Mouse (Mus musculus): Measurements from ENCODE around the gene Tmem100.

The Tmem100 gene

DNA sequence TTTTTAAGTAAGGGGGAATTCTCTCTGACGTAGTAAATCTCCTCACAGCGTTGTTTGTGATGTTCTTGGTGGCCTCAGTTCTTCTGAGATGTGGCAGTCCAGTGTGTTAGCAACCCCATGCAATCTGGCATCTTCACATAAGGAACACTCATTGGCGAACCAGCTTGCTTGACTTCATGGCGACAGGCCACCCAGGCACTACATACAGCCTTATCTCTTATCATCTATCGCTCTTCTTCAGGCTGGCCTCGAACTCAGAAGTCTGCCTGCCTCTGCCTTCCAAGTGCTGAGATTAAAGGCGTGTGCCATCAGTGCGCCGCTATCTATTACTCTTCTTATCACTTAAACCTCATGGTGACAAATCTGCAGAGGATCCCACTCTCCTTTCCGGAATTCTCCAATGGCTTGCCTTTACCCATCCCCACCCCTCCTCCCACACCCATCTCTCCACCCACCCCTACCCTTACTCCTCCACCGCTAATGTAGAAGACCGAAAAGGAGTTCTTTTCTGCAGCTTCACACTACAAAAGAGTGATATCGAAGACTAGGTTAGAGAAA is at the start of gene Tmem100:
Tmem100 (plus strand) TSS at position 508 of the 558 bp plus-strand sequence.
- DNase-seq (ENCODE audit: low read depth, low spot score): no peak

DNA sequence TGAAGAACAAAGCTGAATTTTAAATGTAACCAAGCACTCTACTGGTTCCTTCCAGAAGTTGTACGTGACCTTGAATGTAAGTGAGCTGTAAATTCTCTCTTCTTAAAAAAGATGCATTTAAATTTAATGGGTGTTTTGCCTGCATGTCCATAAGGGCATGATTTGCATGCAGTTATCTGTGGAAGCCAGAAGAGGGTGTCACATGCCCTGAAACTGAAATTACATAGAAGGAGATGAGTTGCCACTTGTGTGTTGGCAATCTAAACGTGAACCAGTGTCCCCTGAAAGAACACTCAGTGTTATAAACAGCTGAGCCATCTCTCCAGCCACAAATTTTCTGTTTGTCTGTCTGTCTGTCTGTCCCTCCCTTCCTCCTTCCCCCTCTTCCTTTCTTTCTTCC is 47.2 kb upstream of the Tmem100 start:
- no peak for DNase-seq (ENCODE audit: low read depth, low spot score)

DNA sequence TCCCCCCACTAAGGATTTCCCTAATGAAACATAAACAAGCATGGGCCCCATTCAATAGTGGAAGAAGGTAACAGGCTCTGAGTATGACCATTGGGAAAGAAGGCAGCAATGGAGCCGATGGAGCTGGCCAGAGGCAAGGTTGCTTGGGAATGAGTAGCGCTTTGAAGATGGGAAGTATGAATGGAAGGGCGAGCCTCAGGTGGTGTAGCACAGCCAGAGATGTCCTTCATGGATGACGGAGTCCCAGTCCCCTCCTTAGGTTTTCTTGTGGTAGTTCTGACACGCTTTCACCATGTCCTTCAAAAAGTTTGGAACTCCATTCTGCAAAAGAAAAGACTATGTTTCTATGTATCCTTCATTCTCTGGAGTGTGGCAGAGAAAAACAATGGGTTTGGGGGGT is 45.7 kb upstream of the Tmem100 start:
- no peak for DNase-seq (ENCODE audit: low read depth, low spot score)

DNA sequence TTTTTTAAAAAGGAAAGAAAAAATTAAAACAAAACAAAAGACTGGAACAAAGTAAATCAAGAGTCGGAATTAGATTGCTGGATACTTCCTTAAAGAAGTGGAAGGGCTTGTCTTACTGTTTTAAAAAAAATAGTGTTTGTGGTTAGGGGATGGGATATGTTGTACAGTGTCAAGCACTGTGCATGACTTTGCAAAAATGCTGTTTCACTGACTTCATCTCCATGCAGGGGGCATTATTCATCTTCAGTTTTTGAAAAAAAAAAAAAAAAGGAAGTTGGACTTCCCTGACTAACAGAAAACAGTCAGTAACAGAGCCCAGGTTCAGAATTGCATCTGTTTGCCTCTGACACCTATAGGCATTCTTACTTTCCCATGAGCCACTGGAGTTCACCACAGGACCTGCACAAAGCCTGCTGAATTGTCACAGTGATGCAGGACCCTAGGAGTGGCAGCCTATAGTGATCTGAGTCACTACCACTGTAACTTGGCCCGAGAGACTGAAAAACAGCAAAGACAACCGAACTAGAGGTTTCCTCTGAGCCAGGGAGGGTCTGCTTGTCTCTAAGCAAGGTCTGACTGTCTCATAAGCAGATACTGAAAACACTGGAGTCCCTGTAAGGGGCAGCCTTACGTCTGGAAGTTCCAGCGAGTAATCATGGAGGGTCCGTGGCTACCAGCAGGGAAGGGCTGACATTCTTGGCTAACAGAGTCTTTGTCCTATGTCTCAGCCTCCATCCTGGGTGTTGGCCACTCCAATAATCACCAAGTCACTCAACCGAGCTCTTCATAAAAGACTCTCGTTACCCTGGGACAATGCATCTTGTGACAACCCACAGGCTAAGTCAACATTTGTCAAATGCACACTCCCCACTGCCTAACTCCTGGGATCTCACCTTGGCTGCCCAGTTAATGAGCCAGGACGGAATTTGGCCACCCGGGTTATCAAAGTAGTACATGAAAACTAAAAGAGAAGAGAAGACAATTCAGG is 44.7 kb upstream of the Tmem100 start:
- no peak for DNase-seq (ENCODE audit: low read depth, low spot score)

DNA sequence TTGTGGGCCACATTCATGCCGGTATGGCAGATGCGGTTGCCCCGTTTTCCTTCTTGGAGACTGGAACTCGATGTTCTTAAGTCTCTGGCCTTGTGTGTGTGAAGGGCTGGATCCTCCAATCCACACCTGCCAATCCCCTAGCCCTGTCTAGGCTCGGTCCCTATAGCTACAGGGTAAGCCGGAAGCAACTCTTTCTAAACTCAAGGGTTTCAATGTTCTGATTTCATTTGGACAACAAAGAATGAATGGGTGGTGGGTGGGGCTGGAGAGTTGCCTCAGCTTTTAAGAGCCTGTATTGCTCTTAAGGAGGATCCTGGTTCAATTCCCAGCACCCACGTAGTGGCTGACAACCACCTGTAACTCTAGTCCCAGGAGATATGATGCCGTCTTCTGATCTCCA is 43.6 kb upstream of the Tmem100 start:
- DNase-seq (ENCODE audit: low read depth, low spot score): no peak

DNA sequence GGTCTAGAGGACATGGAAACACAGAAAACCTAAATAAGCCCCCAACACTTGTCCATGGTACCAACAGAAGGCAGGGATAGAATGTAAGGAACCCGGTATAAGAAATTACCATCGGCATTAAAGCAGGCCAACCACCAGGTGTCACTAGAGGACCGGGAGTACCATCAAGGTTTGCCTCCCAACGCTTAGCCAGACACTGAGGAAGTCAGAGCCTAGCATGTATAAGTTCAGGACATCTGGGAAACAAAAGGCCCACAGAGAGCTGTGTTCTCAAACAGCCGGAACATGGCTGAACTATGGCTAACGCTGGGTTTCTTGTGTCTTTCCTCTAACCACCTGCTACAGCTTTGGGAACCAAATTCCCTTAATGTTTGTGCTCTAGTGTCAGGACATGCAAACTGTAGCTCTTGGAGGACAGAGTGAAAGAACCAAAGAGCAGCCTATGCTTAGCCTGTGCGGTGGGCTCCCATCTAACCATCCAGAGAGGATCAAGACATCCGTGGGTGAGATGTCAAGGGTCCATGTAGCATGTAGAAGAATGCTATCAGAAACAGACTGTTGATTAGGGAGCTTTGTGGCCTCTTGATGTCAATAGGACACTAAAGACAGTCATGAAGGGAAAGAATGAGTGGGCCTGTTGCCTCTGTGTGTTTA is 41.1 kb upstream of the Tmem100 start:
- peak; percentile 74 for DNase-seq (ENCODE audit: low read depth, low spot score)

DNA sequence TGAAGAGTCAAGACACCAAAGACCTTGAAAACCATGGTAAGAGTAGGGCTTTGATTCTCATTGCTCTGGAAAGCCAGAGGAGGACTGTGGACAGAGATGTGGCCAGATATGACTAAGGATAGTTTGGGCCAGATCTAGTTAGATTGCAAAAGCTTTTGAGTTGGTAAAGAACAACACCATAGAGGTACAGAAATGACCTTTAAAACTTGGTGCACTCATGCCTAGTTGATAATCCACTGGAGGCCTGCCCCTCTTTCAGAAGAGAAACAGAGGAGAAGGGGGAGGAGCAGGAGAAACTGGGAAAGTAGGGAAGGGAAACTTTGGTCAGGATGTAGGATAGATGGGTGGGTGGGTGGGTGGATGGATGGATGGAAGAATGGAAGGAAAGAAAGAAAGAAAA is 38.5 kb upstream of the Tmem100 start:
- no peak for DNase-seq (ENCODE audit: low read depth, low spot score)

DNA sequence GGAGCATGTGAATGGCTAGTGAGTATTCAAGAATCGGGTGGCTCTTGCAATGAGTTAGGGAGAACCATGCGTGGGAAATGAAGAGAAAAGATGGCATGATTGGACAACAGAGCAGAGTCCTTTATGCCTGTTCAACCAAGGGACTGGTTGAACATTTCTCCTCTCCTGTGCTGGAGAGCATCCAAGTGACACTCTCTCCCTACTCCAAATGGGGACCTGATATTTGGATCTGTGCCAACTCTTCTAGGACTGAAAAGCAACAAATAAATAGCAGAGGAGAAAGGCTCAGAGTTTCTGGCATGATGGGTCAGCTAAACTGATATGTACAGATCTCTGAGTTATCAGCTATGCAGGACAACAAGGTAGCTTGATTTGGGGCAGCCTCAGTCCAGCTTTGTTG is 35.4 kb upstream of the Tmem100 start:
- DNase-seq (ENCODE audit: low read depth, low spot score): no peak

DNA sequence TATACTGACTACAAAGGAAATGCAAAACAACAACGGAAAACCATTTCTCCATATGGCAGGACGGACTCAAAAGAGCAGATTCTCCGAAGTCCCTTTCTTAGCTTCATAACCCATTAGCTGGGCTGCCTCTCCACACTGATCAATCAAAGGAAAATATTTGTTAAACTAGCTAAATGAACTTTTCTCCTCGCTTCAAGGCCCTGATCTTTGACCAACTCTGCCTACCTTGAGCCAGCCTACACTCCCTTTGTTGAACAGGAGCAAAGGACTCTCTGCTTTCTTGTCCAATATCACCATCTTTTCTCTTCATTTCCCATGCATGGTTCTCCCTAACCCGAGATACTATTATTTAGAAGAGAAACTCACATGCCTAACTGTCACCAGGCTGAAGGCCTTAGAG is 34.6 kb upstream of the Tmem100 start:
- no peak for DNase-seq (ENCODE audit: low read depth, low spot score)

DNA sequence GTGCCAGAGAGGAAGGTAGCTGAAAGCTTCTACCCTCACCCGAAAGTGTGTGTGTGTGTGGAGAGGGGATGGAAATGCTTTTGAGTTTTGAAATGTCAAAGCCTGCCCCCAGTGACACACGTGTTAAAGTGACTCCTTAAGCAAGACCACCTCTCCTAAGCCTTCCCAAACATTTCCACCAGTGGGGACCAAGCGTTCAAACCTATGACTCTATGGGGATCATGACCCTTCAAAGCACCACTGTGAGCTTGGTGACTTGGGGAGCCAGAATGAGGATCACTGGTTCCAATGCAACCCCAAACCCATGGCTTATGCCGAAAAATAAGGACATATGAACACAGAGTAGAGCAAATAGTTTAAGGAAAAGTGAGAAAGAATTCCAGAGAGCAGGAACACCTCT is 33.7 kb upstream of the Tmem100 start:
- no peak for DNase-seq (ENCODE audit: low read depth, low spot score)

DNA sequence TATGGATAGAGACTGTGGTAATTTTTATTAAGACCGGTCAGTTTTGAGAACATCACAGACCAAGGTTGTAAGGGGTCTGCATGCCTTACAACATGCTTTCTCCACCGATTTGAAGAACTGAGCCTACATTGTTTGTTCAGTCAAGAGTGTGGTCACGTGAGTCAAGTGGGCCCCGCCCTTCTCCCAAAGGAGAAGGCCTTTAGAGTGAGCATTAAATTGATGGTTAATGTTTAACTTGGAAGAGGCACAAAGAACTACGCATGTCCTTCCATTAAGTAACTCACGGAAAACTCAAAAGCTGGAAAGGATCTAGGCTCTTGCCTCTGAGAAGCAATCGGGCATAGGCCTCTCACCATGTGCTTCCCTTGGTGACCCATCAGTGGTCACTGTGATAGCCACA is 33.3 kb upstream of the Tmem100 start:
- no peak for DNase-seq (ENCODE audit: low read depth, low spot score)

DNA sequence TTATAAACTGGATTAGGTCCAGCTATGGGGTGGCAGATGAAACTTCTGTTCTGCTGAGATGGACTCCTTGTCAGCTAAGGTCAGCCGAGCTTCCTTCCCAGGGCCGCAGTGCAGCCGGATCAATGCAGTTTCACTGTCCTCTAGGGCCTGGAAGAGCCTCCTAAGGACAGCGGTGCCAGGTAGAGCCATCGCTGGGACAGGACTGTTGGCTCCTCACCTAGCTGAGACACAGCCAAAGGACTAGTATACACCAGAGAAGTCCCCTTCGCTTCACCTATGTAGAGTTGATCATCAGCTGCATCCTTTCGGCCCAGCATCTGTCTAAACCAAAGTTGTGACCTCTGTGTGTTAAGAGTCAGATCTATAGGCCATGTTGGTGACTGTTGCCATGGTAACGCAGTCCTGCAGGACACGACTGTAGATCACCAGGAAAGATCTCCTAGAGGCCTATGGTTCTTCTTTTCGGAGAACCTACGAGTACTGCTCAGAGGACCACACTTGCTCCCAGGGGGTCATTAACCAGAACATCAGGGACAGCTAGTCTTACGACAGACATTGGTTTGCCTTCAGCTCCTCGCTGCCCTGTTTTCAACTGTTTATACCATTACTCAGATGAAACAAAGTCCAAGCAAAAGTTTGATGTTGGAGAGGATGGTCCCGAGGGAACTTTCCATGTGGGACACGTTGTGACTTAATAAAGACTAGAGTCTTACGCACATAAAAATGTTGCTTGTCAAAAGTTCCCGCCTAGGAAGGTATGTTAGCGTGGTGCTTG is 31.0 kb upstream of the Tmem100 start:
- no peak for DNase-seq (ENCODE audit: low read depth, low spot score)

DNA sequence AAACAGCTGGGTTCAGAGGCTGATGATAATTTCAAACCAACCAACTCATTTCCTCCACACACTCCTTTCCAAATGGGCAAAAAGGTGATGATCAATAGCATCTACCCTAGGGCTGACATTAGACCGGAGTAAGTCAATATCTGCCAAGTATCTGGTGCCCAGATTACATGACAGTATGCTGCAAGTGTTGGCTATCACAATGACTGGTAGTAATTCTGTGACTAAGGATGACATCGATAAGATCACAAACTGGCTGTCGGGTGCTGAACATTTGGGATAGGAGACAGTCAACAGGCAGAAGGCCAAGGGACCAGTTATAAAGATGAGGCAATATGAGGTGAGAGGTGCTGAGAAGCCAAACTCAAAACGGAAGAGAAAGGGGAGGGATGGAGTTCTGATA is 29.5 kb upstream of the Tmem100 start:
- no peak for DNase-seq (ENCODE audit: low read depth, low spot score)

DNA sequence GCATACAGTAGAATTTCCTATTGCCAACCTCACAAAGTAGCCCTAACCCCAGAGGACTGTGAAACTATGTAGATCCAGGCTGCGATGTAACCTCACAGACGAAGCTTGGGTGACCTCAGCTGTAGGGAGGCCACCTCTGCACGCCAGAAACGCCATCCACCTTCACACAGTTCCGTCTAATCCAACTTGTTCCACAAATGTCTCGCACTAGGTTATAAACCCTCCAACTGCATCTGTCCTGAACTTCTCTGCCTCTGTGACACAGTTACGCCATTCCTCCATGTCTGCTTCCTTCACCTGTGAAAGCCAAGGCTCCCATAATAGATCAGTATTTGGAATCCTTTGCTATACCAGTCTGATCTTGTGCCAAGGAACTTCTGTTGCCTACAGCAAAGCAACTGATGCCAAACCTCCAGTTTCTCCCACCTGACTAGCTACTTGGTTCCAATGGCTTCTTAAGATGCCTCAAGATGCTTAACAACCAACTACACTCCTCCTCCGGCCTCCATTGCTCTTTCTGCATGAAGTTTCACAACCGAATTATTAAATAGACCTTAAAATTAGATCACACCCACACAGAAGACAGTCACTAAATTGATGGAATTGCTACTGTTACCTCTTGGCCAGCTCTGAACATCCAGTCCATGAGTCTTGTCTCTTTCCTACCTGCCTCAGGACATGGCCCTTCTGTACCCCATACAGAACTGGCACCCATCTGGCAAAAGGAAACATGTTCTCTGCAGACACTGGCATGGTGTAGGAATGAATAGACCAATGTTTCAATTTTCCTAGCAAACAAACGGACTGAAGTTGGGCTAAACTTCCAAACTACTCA is 28.5 kb upstream of the Tmem100 start:
- DNase-seq (ENCODE audit: low read depth, low spot score): no peak

DNA sequence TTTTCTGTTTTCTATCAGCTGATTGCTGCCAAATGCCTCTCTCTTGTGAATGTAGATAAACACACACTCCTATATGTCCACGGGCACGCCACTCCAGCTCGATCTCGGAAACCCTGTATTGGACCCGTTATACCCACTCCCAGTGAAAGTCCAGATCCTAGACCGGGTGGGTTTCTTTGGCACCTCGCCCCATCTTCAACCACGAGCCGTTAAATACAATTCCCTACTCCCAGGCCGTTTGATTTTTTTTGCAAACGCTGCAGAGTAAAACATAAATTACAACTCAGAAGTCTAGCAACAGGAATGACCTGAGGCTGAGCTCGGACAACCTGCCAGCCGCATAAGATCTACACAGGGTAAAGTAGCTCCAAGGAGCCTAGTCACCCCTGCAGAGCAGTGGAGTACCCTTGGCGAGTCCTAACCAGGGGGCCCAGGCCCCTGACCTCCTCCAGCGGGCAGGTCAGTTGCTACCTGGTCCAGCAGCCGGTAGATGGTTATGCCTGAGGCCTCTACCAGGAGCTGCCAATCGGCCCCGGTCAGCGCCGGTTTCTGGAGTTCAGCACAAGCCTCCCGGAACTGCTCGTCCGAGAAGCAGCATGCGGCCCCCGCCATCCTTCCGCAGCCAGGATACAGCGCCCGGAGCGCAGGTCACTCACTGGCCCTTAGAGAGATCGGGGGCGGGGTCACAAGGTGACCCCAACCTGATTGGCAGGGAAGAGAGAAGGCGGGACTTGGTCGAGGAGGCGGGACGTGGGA is 27.7 kb upstream of the Tmem100 start, which contains the start of gene Pctp:
Pctp (minus strand) TSS at position 664 of the 756 bp plus-strand sequence.
- DNase-seq (ENCODE audit: low read depth, low spot score): peak; percentile 80

DNA sequence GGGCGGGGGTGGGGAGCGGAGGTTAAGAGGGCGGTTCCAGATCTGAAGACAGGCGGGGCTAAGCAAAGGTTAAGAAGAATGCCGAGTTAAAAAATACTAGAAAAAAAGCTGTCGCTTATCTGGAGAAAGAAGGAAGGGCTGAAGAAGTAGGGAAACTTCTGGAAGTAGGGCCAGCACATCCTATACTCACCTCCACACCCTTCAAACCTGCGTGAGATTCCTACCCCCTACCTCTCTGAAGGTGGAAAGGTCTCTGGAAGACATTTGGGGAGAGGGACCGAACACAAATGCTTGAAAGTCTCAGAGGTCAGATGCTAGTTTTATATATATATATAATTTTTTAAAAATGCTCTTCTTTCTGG is 27.2 kb upstream of the Tmem100 start:
- no peak for DNase-seq (ENCODE audit: low read depth, low spot score)

DNA sequence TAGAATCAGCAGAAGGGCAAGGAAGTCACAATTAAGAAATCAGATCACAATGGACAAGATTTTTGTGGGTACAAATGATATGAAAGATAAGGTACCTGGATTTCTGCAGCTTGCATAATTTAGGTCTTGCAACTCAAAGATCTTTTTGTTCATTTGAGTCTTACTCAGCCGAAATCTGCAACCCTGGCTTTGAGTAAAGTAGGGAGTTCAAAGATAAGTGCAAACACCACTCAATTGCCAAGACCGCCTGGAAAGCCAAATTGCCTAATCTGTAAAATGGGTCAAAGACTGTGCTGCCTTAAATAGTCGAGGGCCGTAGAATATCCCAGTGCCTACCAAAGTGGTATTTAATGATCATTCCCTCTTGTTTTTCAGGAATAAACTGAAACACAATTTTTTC is 26.8 kb upstream of the Tmem100 start:
- DNase-seq (ENCODE audit: low read depth, low spot score): no peak

DNA sequence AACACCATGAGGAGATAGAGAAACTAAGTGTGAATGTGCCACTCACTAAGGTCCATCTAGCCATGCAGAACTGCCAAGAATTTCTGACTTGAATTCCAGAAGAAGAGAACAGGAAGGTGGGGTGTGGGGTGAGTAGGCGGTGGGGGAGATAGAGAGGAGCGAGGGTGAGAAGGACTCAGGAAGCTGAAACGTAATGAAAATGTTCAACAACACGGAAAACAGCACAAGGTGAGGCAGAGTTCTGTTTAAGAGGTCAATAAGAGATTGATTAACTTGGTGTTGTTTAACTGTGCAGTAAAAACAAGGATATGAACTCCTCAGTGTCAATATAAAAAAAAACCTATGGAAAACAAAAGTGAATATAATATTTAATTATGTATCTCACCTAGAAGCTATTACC is 24.0 kb upstream of the Tmem100 start:
- no peak for DNase-seq (ENCODE audit: low read depth, low spot score)

DNA sequence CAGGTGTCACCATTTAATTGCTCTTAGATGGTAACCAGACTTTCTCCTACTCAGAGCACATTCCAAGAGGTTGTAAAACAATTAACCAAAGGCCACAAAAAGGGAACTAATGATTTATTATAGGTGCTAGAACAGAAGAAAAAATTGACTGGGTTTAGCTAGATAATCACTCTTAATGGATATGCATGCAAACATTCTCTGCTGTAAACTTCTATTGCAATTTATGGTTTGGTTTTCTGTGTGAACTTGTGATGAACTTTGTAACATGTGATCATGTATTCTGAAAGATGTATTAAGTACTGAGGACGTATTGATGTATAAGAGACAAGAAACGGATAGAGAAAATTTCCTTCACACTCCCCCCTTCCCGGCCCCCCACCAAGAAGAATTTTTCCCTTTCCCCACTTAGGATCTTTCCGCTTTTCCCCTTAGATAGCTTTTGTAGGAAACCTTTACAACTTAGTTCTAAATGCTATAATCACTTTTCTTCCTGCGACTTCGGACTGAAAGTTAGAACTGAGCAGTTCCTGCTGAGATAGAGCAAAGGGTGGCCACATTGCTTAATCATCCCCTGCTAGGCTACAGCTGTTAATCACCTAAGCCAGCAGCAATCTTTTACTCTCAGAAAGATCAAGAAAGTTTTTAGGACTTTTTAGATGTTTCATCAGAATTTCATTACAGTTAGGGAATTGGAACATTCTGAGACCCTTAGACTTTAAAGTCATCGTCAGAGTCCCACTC is 22.2 kb upstream of the Tmem100 start:
- DNase-seq (ENCODE audit: low read depth, low spot score): no peak

DNA sequence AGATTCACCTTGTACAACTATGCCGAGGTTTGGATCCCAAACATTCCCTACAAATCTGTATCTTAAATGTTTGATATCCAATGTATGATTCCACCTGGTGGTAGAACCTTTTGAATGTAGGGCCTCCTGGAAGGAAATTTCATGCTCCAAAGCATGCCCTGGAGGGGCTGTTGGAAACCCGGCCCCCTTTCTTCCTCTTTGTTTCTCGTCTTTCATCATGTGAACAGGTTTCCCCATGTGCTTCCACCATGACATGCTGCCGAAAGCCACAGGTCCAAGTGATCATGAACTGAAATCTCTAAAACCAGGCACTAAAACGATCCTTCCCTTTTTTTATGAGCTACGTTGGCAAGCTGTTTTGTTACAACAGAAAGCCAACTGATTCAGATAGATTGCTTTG is 16.5 kb upstream of the Tmem100 start:
- no peak for DNase-seq (ENCODE audit: low read depth, low spot score)
